Mouse (Mus musculus) stomach, embryonic 14.5 days (tissue): ENCODE data around the gene Cd33. TPM values are rescaled to one million over a fixed set of nuclear protein-coding genes. Genes with fewer than 3 reads are reported as not detected.
A peak's percentile ranks its signal among the peaks of the same experiment; 100 is the strongest.

Experiments used
- ATAC-seq: fragments of 200-750 bp; cut with Nextera tagmentation; 2 replicates; pipeline ENCODE4 v1.8.0; 2017; ENCODE audit warnings: low read depth, moderate TSS enrichment; ENCODE audit not compliant: insufficient number of reproducible peaks, insufficient read depth, low FRiP score
- H3K27ac ChIP-seq: fragments of 300-500 bp; sonication (generic); 2 replicates; pipeline ENCODE4 v1.5.1; 2014; ENCODE audit warnings: mild to moderate bottlenecking, low read length, moderate library complexity, mixed read lengths
- H3K27me3 ChIP-seq: fragments of 300-500 bp; sonication (generic); 2 replicates; pipeline ENCODE4 v1.6.1; 2014; ENCODE audit warnings: low read length, control low read depth, mixed read lengths; ENCODE audit not compliant: control insufficient read depth, insufficient read depth
- H3K36me3 ChIP-seq: fragments of 300-500 bp; sonication (generic); 2 replicates; pipeline ENCODE4 v1.6.1; 2014; ENCODE audit warnings: mild to moderate bottlenecking, control low read depth, low read length, moderate library complexity, mixed read lengths; ENCODE audit not compliant: control insufficient read depth, insufficient read depth
- H3K4me1 ChIP-seq: fragments of 300-500 bp; sonication (generic); 2 replicates; pipeline ENCODE4 v1.6.1; 2014; ENCODE audit warnings: low read length, control low read depth, mixed read lengths; ENCODE audit not compliant: control insufficient read depth, insufficient read depth
- H3K4me2 ChIP-seq: fragments of 300-500 bp; sonication (generic); replicated peaks from 2 replicates; pipeline ENCODE4 v1.6.1; 2014; ENCODE audit warnings: low read depth, low read length, control low read depth
- H3K4me3 ChIP-seq: fragments of 300-500 bp; sonication (generic); 2 replicates; pipeline ENCODE4 v1.5.1; 2014; ENCODE audit warnings: low read depth, low read length, control low read depth
- H3K9ac ChIP-seq: fragments of 300-500 bp; sonication (generic); replicated peaks from 2 replicates; pipeline ENCODE4 v1.6.1; 2014; ENCODE audit warnings: low read depth, mild to moderate bottlenecking, control low read depth, low read length, moderate library complexity, mixed read lengths
- H3K9me3 ChIP-seq: fragments of 300-500 bp; sonication (generic); 2 replicates; pipeline ENCODE4 v1.6.1; 2016; ENCODE audit warnings: low read depth, low read length, control low read depth; ENCODE audit not compliant: control insufficient read depth
- WGBS: fragments of 180-500 bp; shearing (Covaris S2); extraction: QIAGEN DNeasy Blood & Tissue Kit; methylation state at CpG from one replicate; pipeline ENCODE4 v1.1.7; 2014; 5-methylcytosine and 5-hydroxymethylcytosine counted together
- polyA plus RNA-seq: library from polyadenylated mRNA; unstranded; fragments of >200 nt; fragmentation: Nextera tagmentation; extraction: Ambion mirVana; gene quantifications from 2 replicates; pipeline ENCODE4 v1.2.1, GENCODE M21; 2014

Gene Cd33
- polyA plus RNA-seq, 1 experiment from 2014 or later: 1.9 TPM

- Histone ChIP-seq H3K9ac (no peak overlapping the region), H3K4me1 (no peaks in the 10 kb centered on the region)
These were observed 12.7 kb upstream of the Cd33 start for GRCm38 (mm10) chr7:43556901-43557300.

GRCm38 (mm10) chr7:43555351-43555750 lies 11.1 kb upstream of the Cd33 start:
- Histone ChIP-seq H3K36me3 (no peaks in the 10 kb centered on the region), H3K9me3 (no peaks in the 10 kb centered on the region), H3K27ac (no peak overlapping the region), H3K4me1 (no peaks in the 10 kb centered on the region), H3K4me2 (no peak overlapping the region), H3K27me3 (no peaks in the 10 kb centered on the region), H3K4me3 (no peak overlapping the region), H3K9ac (no peak overlapping the region)
- 86% methylated on average over 5 of the region's 5 CpGs for WGBS
- ATAC-seq: no peak

More at GRCm38 (mm10) chr7:43556901-43557300, 12.7 kb upstream of the Cd33 start:
- Histone ChIP-seq H3K36me3 (no peaks in the 10 kb centered on the region), H3K27me3 (no peaks in the 10 kb centered on the region), H3K27ac (no peak overlapping the region), H3K9me3 (no peaks in the 10 kb centered on the region), H3K4me3 (no peak overlapping the region), H3K4me2 (no peak overlapping the region)
- WGBS: 30% methylated on average over 1 of the region's 1 CpGs
- ATAC-seq: no peak

GRCm38 (mm10) chr7:43554550-43554949 lies 10.3 kb upstream of the Cd33 start:
- Histone ChIP-seq H3K27ac (no peak overlapping the region), H3K9ac (no peak overlapping the region), H3K36me3 (no peaks in the 10 kb centered on the region), H3K9me3 (no peaks in the 10 kb centered on the region), H3K4me3 (no peak overlapping the region), H3K27me3 (no peaks in the 10 kb centered on the region), H3K4me1 (no peaks in the 10 kb centered on the region), H3K4me2 (no peak overlapping the region)
- 68% methylated on average over 3 of the region's 3 CpGs for WGBS
- ATAC-seq: peak; percentile 37; the same call in 1 of the 2 replicates

- WGBS: 76% methylated on average over 4 of the region's 4 CpGs
- H3K4me2 ChIP-seq: no peak overlapping the region
- no peaks in the 10 kb centered on the region for H3K27me3 ChIP-seq
- H3K27ac ChIP-seq: no peak overlapping the region
- no peak for ATAC-seq
- no peaks in the 10 kb centered on the region for H3K4me1 ChIP-seq
- no peaks in the 10 kb centered on the region for H3K9me3 ChIP-seq
- no peak overlapping the region for H3K4me3 ChIP-seq
- no peak overlapping the region for H3K9ac ChIP-seq
- H3K36me3 ChIP-seq: no peaks in the 10 kb centered on the region
These were observed 8.9 kb upstream of the Cd33 start for GRCm38 (mm10) chr7:43553153-43553552.

GRCm38 (mm10) chr7:43548206-43548605 lies 4.0 kb upstream of the Cd33 start:
- H3K4me1 ChIP-seq: no peaks in the 10 kb centered on the region
- H3K4me2 ChIP-seq: no peak overlapping the region
- no peaks in the 10 kb centered on the region for H3K9me3 ChIP-seq
- no peak overlapping the region for H3K27ac ChIP-seq
- H3K27me3 ChIP-seq: no peaks in the 10 kb centered on the region
- no peaks in the 10 kb centered on the region for H3K36me3 ChIP-seq
- no peak overlapping the region for H3K4me3 ChIP-seq
- H3K9ac ChIP-seq: no peak overlapping the region
- WGBS: 72% methylated on average over 4 of the region's 4 CpGs
- ATAC-seq: no peak

GRCm38 (mm10) chr7:43547666-43548065 lies 3.4 kb upstream of the Cd33 start:
- Histone ChIP-seq H3K27me3 (no peaks in the 10 kb centered on the region), H3K36me3 (no peaks in the 10 kb centered on the region), H3K4me3 (no peak overlapping the region), H3K4me2 (no peak overlapping the region), H3K9ac (no peak overlapping the region), H3K9me3 (no peaks in the 10 kb centered on the region), H3K27ac (no peak overlapping the region), H3K4me1 (no peaks in the 10 kb centered on the region)
- ATAC-seq: no peak
- 28% methylated on average over 5 of the region's 5 CpGs for WGBS

GRCm38 (mm10) chr7:43545656-43546545 lies 1.7 kb upstream of the Cd33 start:
- Histone ChIP-seq H3K9me3 (no peaks in the 10 kb centered on the region), H3K27ac (no peak overlapping the region), H3K4me3 (no peak overlapping the region), H3K36me3 (no peaks in the 10 kb centered on the region), H3K9ac (no peak overlapping the region), H3K27me3 (no peaks in the 10 kb centered on the region), H3K4me2 (no peak overlapping the region), H3K4me1 (no peaks in the 10 kb centered on the region)
- 56% methylated on average over 7 of the region's 7 CpGs for WGBS
- ATAC-seq: no peak

- no peaks in the 10 kb centered on the region for H3K27me3 ChIP-seq
- H3K4me1 ChIP-seq: no peaks in the 10 kb centered on the region
- no peak overlapping the region for H3K4me3 ChIP-seq
- no peaks in the 10 kb centered on the region for H3K9me3 ChIP-seq
- no peak overlapping the region for H3K9ac ChIP-seq
- no peak overlapping the region for H3K27ac ChIP-seq
- H3K4me2 ChIP-seq: no peak overlapping the region
- no peak for ATAC-seq
- no peaks in the 10 kb centered on the region for H3K36me3 ChIP-seq
- WGBS: 67% methylated on average over 4 of the region's 4 CpGs
These were observed 5.7 kb downstream of the Cd33 start for GRCm38 (mm10) chr7:43538524-43538923.
